Mouse (Mus musculus): ENCODE results near the gene Ccdc13. TPM values are rescaled to one million over a fixed set of nuclear protein-coding genes. Genes with fewer than 3 reads are reported as not detected.

The Ccdc13 gene
- polyA plus RNA-seq, 1 experiment from 2014 or later, result 4.0 TPM

DNA sequence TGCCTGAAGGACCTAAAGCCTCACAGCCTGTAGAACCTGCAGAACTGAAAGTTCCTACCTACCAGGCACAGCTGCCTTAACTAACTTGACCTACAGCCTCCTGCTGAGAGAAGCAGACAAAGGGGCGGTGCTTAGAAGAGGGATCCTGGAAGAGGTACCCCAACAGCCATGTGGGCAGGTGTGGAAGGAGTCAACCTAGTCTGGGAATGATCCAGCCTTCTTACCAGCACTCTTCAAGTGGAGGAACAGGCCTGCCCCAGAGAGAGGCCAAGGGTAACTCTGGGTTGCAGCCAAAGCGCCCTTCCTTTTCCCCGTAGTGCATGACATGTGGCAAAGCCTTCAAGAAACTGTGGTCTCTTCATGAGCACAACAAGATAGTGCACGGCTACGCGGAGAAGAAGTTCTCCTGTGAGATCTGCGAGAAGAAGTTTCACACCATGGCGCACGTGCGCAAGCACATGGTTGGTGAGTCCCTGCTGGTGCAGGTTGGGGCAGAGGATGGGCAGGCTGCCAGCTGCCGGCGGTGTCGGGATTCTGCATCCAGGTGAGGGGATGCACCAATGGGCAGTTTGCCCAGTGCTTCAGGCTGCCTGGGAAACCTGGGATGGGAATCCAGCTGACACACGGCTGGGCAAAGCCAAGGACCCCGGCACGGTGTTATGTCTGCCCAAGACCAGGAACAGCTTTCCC, 74.0 kb downstream of the Ccdc13 start:
- Histone ChIP-seq H3K4me1 (peaks cover 35% of the 10 kb centered on the region), H3K4me2 (no peak overlapping the region), H3K27ac (replicated peaks) (no peak overlapping the region), H3K4me3 (replicated peaks) (no peak overlapping the region), H3K27me3 (replicated peaks) (no peaks in the 10 kb centered on the region), H3K9ac (replicated peaks) (no peak overlapping the region), H3K36me3 (peaks cover 65% of the 10 kb centered on the region), H3K9me3 (replicated peaks) (no peaks in the 10 kb centered on the region)
- no peak for ATAC-seq (ENCODE audit: low FRiP score)
- WGBS, result 83% methylated on average over 16 of the region's 16 CpGs

GRCm38 (mm10) chr9:121763716-121764115, 75.5 kb downstream of the Ccdc13 start:
- no peaks in the 10 kb centered on the region for H3K9me3 ChIP-seq (replicated peaks)
- ATAC-seq (ENCODE audit: low FRiP score), result no peak
- no peak overlapping the region for H3K4me2 ChIP-seq
- H3K27ac ChIP-seq (replicated peaks), result no peak overlapping the region
- no peak overlapping the region for H3K4me3 ChIP-seq (replicated peaks)
- whole genome bisulfite sequencing, result 84% methylated on average over 19 of the region's 19 CpGs
- no peak overlapping the region for H3K9ac ChIP-seq (replicated peaks)
- peaks cover 38% of the 10 kb centered on the region for H3K4me1 ChIP-seq
- peaks cover 62% of the 10 kb centered on the region for H3K36me3 ChIP-seq
- no peaks in the 10 kb centered on the region for H3K27me3 ChIP-seq (replicated peaks)

DNA sequence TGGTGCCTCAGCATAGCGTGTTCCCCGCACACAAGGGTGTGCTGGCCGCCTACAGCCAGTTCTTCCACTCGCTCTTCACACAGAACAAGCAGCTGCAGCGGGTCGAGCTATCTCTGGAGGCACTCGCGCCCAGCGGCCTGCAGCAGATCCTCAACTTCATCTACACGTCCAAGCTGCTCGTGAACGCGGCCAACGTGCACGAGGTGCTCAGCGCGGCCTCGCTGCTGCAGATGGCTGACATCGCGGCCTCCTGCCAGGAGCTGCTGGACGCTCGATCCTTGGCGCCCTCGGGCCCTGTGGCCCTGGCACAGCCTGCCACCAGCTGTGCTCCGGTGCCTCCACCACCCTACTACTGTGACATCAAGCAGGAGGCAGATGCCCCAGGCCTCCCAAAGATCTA, 76.5 kb downstream of the Ccdc13 start:
- Histone ChIP-seq H3K9ac (replicated peaks) (no peak overlapping the region), H3K4me1 (peaks cover 47% of the 10 kb centered on the region)

DNA sequence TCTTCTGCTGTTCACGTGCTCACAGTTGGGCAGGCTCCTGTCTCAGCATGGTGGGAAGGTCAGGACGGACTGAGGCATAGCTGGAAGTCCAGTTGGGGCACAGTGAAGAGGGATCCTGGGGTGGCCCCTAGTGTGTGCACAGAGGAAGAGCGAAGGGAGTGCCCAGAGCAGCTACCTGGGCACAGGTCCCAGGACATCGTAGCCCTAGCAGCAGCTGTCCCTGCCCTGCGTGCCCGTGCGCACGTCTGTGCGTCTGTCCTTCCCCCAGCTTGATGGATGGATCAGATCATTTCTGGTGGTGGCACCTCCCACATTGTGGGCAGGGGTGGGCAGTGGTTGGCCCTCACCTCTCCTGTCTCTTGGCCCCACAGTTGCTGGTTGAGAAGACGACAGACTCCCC, 77.0 kb downstream of the Ccdc13 start:
- 88% methylated on average over 10 of the region's 10 CpGs for WGBS
- peaks cover 48% of the 10 kb centered on the region for H3K36me3 ChIP-seq
- no peak overlapping the region for H3K27ac ChIP-seq (replicated peaks)
- no peaks in the 10 kb centered on the region for H3K27me3 ChIP-seq (replicated peaks)
- no peak for ATAC-seq (ENCODE audit: low FRiP score)
- no peak overlapping the region for H3K4me2 ChIP-seq
- no peak overlapping the region for H3K9ac ChIP-seq (replicated peaks)
- no peak overlapping the region for H3K4me3 ChIP-seq (replicated peaks)
- no peaks in the 10 kb centered on the region for H3K9me3 ChIP-seq (replicated peaks)
- peaks cover 52% of the 10 kb centered on the region for H3K4me1 ChIP-seq

More for the DNA sequence above, 76.5 kb downstream of the Ccdc13 start:
- no peak overlapping the region for H3K4me3 ChIP-seq (replicated peaks)
- 83% methylated on average over 25 of the region's 25 CpGs for WGBS
- no peak for ATAC-seq (ENCODE audit: low FRiP score)
- H3K4me2 ChIP-seq, result no peak overlapping the region
- H3K27me3 ChIP-seq (replicated peaks), result no peaks in the 10 kb centered on the region
- no peaks in the 10 kb centered on the region for H3K9me3 ChIP-seq (replicated peaks)
- H3K27ac ChIP-seq (replicated peaks), result no peak overlapping the region
- peaks cover 53% of the 10 kb centered on the region for H3K36me3 ChIP-seq

GRCm38 (mm10) chr9:121761787-121762186, 77.5 kb downstream of the Ccdc13 start:
- H3K27ac ChIP-seq (replicated peaks), result no peak overlapping the region
- H3K9ac ChIP-seq (replicated peaks), result 0 out of 2 replicates have a peak overlapping the region, but pooled peaks have one; percentile 95
- ATAC-seq (ENCODE audit: low FRiP score), result no peak
- no peaks in the 10 kb centered on the region for H3K9me3 ChIP-seq (replicated peaks)
- no peak overlapping the region for H3K4me3 ChIP-seq (replicated peaks)
- H3K4me1 ChIP-seq, result peaks cover 55% of the 10 kb centered on the region
- H3K4me2 ChIP-seq, result peak overlapping the region; percentile 81; the same call in 1 of the 2 replicates
- WGBS, result 68% methylated on average over 8 of the region's 8 CpGs
- H3K27me3 ChIP-seq (replicated peaks), result no peaks in the 10 kb centered on the region
- H3K36me3 ChIP-seq, result peaks cover 46% of the 10 kb centered on the region

- Histone ChIP-seq H3K36me3 (peaks cover 45% of the 10 kb centered on the region), H3K9ac (replicated peaks) (peak overlapping the region; percentile 95), H3K27ac (replicated peaks) (peak overlapping the region; percentile 91), H3K4me3 (replicated peaks) (peak overlapping the region; percentile 91), H3K4me2 (peak overlapping the region; percentile 81), H3K27me3 (replicated peaks) (no peaks in the 10 kb centered on the region), H3K4me1 (peaks cover 55% of the 10 kb centered on the region), H3K9me3 (replicated peaks) (no peaks in the 10 kb centered on the region)
- ATAC-seq (ENCODE audit: low FRiP score), result no peak
- 67% methylated on average over 10 of the region's 10 CpGs for WGBS
Observed at GRCm38 (mm10) chr9:121761091-121761665, 78.1 kb downstream of the Ccdc13 start.

DNA sequence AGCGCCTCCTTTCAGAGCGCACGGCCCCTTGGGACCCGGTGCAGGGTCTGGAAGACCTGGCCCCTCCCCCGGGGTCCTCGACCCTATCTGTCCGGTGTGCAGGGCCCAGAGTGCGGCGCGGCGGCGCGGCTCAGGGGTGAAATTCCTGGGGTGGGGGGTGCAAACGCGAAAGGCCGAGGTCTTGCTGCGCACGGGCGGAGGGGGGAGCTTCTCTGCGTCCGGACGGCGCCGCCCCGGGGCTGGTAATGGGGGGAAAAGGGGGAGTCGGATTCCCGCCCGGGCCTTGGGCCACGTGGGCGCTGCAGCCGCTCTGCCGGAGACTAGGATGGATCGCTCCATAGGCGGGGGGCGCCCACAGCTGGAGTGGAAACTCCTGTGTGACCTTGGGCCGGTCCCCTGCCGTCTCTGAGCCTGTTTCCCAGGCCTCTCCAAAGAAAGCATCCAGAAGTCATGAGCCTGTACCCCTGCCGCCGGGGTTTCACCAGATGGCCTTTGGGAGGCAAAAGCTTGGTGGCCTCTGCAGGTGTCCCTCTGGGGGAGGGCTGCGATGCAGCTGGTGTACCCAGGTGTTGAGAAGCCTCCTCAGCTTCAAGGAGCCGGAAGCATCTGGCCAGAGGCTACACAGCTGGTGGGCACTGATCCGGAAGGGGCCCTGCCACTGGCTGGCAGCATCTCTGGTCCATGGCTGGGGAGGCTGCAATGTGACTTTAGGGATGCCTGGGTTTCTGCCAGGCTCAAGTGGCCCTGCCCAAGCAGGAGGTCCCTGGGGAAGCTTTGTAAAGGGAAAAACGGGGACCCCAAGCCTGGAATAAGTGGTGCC, 78.8 kb downstream of the Ccdc13 start:
- Histone ChIP-seq H3K4me3 (replicated peaks) (peak overlapping the region; percentile 91), H3K4me1 (peaks cover 55% of the 10 kb centered on the region)
- under 1% methylated on average over 43 of the region's 43 CpGs for WGBS

DNA sequence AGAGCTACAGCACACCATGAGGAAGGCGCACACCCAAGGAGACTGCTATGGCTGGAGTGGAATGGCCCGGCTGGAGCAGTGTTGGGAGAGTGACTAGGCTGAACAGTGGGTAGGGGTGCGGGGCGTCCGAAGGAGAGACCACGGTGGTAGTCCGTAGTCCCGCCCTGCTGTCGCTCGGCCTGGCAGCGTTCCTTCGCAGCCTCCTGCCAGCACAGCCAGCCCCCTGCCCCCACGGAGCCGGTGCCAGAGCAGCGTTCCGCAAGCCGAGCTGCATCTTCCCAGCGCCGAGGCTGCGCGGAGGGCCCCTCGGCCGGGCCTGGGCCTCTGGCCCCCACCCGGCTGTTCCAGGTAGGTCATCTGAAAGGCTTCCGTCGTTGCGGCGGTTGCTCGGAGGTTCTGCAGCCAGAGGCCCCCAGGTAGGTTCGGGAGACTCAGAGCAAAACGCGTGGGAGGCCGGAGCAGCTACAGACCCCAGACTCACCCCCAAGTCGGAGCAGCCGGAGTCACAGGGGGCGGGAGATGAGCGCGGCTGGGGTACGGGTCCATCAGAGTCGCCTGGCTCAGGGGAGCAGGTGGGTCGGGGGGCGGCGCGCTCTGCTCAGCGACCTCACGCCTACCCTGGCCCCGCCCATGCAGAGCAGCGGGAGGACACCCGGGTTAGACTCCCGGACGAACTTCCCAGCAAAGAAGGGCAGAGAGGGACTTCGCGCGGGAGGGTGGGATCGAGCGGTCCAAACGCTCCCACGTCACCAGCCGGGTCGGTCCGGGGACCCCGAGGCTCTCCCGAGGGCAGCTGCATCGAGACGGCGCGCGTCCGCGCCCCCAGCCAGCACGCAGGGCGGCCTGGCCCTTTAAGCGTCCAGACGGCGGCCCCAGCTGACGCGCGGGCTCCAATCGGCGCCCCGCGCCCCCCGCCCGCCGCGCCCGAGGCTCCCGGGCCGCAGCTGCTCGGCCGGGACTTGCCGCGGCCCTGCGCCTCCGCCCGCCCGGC, 79.9 kb downstream of the Ccdc13 start, which contains the start of gene Zfp651:
Gene Zfp651, plus strand, starts transcription at position 240 of the 991 bp plus-strand sequence.
- Histone ChIP-seq H3K4me1 (peaks cover 53% of the 10 kb centered on the region), H3K4me3 (replicated peaks) (peak within 1 kb of the TSS; percentile 91), H3K9ac (replicated peaks) (peak within 1 kb of the TSS; percentile 95), H3K27me3 (replicated peaks) (no peaks in the 10 kb centered on the region), H3K27ac (replicated peaks) (peak within 1 kb of the TSS; percentile 91), H3K9me3 (replicated peaks) (no peaks in the 10 kb centered on the region), H3K36me3 (peaks cover 45% of the 10 kb centered on the region), H3K4me2 (peak within 1 kb of the TSS; percentile 81)
- ATAC-seq (ENCODE audit: low FRiP score), result peak; percentile 88
- WGBS, result under 1% methylated on average over 83 of the region's 97 CpGs

More for the DNA sequence above, 78.8 kb downstream of the Ccdc13 start:
- H3K36me3 ChIP-seq, result peaks cover 45% of the 10 kb centered on the region
- peak overlapping the region; percentile 81 for H3K4me2 ChIP-seq
- H3K9ac ChIP-seq (replicated peaks), result peak overlapping the region; percentile 95
- peak overlapping the region; percentile 91 for H3K27ac ChIP-seq (replicated peaks)
- ATAC-seq (ENCODE audit: low FRiP score), result peak; percentile 30
- no peaks in the 10 kb centered on the region for H3K27me3 ChIP-seq (replicated peaks)
- no peaks in the 10 kb centered on the region for H3K9me3 ChIP-seq (replicated peaks)

- peaks cover 41% of the 10 kb centered on the region for H3K36me3 ChIP-seq
- H3K27me3 ChIP-seq (replicated peaks), result no peaks in the 10 kb centered on the region
- H3K9ac ChIP-seq (replicated peaks), result peak overlapping the region; percentile 95
- WGBS, result 54% methylated on average over 10 of the region's 10 CpGs
- peak overlapping the region; percentile 91; the same call in 1 of the 2 replicates for H3K27ac ChIP-seq (replicated peaks)
- peaks cover 45% of the 10 kb centered on the region for H3K4me1 ChIP-seq
- H3K4me2 ChIP-seq, result peak overlapping the region; percentile 81
- no peaks in the 10 kb centered on the region for H3K9me3 ChIP-seq (replicated peaks)
- no peak for ATAC-seq (ENCODE audit: low FRiP score)
- H3K4me3 ChIP-seq (replicated peaks), result peak overlapping the region; percentile 91
Observed at GRCm38 (mm10) chr9:121757835-121758814, 81.1 kb downstream of the Ccdc13 start.

DNA sequence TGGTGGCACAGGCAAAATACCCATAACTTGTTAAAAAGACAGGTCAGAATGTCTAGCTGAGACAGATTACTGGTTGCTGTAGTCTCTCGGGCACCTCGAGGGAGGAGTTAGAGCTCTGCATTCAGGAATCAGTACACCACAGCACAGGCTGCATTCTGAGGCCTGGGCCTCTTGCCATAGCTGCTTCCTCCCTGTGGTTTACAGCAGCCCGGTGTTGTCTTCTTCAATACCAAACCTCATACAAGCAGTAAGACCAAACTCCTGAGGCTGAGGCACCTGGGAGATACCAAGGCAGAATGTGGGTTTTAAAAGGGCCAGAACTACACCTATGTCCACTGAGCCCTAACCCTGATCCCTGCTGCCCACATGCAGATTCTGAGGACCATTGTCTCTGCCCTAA, 81.8 kb downstream of the Ccdc13 start:
- WGBS, result 63% methylated on average over 3 of the region's 3 CpGs
- no peaks in the 10 kb centered on the region for H3K9me3 ChIP-seq (replicated peaks)
- H3K4me1 ChIP-seq, result peaks cover 40% of the 10 kb centered on the region
- H3K9ac ChIP-seq (replicated peaks), result peak overlapping the region; percentile 17; the same call in 1 of the 2 replicates
- no peak overlapping the region for H3K4me3 ChIP-seq (replicated peaks)
- peaks cover 39% of the 10 kb centered on the region for H3K36me3 ChIP-seq
- 0 out of 2 replicates have a peak overlapping the region, but pooled peaks have one; percentile 81 for H3K4me2 ChIP-seq
- no peak overlapping the region for H3K27ac ChIP-seq (replicated peaks)
- ATAC-seq (ENCODE audit: low FRiP score), result no peak
- no peaks in the 10 kb centered on the region for H3K27me3 ChIP-seq (replicated peaks)

Data from neural tube, embryonic 15.5 days (tissue).